In the genomic region with DNA sequence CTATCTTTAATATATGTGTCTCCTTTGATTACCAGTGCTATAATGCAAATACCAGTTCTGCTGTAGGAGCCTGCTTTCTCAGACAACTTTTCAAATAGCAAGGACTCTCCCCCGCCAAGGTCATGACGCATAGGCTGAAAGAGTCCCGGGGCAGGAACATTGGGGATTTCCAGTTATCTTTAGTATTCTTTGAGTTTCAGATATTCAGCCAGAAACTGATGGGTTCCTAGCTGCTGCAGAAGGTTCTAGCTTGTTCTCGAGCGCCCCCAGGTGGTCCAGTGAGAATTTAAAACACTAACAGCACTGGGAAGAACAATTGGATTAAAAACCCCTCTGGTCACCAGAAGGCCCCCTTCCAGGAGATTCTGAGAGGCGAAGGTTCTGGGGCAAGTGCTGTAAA, we compare ENCODE assay signal across 8 mouse cellular contexts. TPM values are rescaled to one million over a fixed set of nuclear protein-coding genes. Genes with fewer than 3 reads are reported as not detected.
A peak's percentile ranks its signal among the peaks of the same experiment; 100 is the strongest.
DNase-seq lines count a peak whose midpoint lies in the region; ATAC-seq and TF ChIP-seq lines count a peak whose summit lies in the region.
"Had no signal": no experiment of that assay in that cellular context is flagged by ENCODE, and none has a peak within 500 bp of the region (broad histone marks: within the 10 kb centered on the region; RNA-seq: fewer than 3 reads in every experiment).

No protein-coding gene starts in this region.

- no peaks in the 10 kb centered on the region for H3K4me1 ChIP-seq in liver, adult 2 months (ENCODE audit: control insufficient read depth, insufficient read depth, low read length)
- H3K4me1 ChIP-seq: hindbrain, embryonic 15.5 days had no signal

- DNase-seq in ovary, postnatal 10 days (ENCODE audit: low spot score), result peak; percentile 37
- DNase-seq in ovary, adult 18-20 months (ENCODE audit: low spot score), result no peak
- DNase-seq in cerebellum, postnatal 14 days, result peak; percentile 70 to 85
- peak; percentile 75 to 81 for DNase-seq in heart, postnatal 14 days
- DNase-seq in liver, adult 2 months (ENCODE audit: extremely low read depth, low read depth, low spot score), result peak; percentile 13
- peak; percentile 59 to 83 for DNase-seq in right cerebral cortex, postnatal 10 days (ENCODE audit: low spot score in 2 of 2)

- H3K79me2 ChIP-seq in liver, adult 2 months (ENCODE audit: control insufficient read depth, insufficient read depth, low read length), result no peaks in the 10 kb centered on the region

- H3K9ac ChIP-seq in liver, adult 2 months (ENCODE audit: low read depth, low read length), result no peak overlapping the region
- H3K9ac ChIP-seq: hindbrain, embryonic 15.5 days had no signal

- no peak for TF ChIP-seq POLR2A in liver, adult 2 months (IDR thresholded peaks at IDR 0.05; ENCODE audit: extremely low read depth, insufficient read depth, low read length)

- peak; percentile 83 for ATAC-seq in activated CD4-positive, CD25-positive, alpha-beta regulatory T cell, adult 4 months

- intact Hi-C loops in heart, postnatal 14 days (cut with DNase I), result loop anchor here (5.0 kb wide), 1 partner anchor 240 kb away; no protein-coding TSS in a partner anchor

- peak; percentile 58; the same call in 1 of the 2 replicates for TF ChIP-seq CTCF in liver, adult 2 months (IDR thresholded peaks at IDR 0.05; ENCODE audit: low read depth, low read length)

- H3K36me3 ChIP-seq in liver, adult 2 months (ENCODE audit: control insufficient read depth, insufficient read depth, low read length), result no peaks in the 10 kb centered on the region

- H3K27me3 ChIP-seq in liver, adult 2 months (ENCODE audit: control insufficient read depth, insufficient read depth, low read length), result no peaks in the 10 kb centered on the region
- H3K27me3 ChIP-seq: hindbrain, embryonic 15.5 days had no signal

- 35% methylated on average over 6 of the region's 6 CpGs for WGBS in liver, adult 2 months

- H3K4me3 ChIP-seq in liver, adult 2 months (ENCODE audit: insufficient read depth, low read depth, low read length), result no peak overlapping the region
- H3K4me3 ChIP-seq: hindbrain, embryonic 15.5 days had no signal

- H3K27ac ChIP-seq in liver, adult 2 months (replicated peaks; ENCODE audit: insufficient read depth, low read depth, low read length), result no peak overlapping the region
- H3K27ac ChIP-seq: hindbrain, embryonic 15.5 days had no signal

RNA-seq across cellular contexts. Expression of gene Pdk1, which starts 35.2 kb away (rescaled TPM):
- polyA plus RNA-seq in activated CD4-positive, CD25-positive, alpha-beta regulatory T cell, adult 4 months (2017; shearing (Covaris generic)), result 10 to 100 TPM; 27.8 to 41.8 TPM
- total RNA-seq in heart, postnatal 14 days (2021), result 100 to 1,000 TPM in 1 of 2 experiments, 10 to 100 TPM in 1; 98.2 to 107 TPM
- total RNA-seq in liver, adult 2 months (2014; rRNA removed), result 36.6 and 77.5 TPM in 2 replicates
- polyA plus RNA-seq in liver, adult 2 months (2012; rRNA removed), result 29.1 and 42.3 TPM in 2 replicates
